Mouse (Mus musculus) kidney, adult 2 months (tissue): ENCODE measurements at regions not wholly inside any gene's neighbourhood (a gene's known extent, or its start where the extent isn't known, plus 50 kb on each side); places are given as distances from the start of the nearest gene placed in this dataset.

Source experiments
- DNase-seq: peaks from one replicate; pipeline ENCODE4 v3.0.0; 2021
- H3K27ac ChIP-seq: fragments of 200-500 bp; 2 replicates; pipeline ENCODE4 v1.5.1; 2012; ENCODE audit warnings: low read depth, low read length, control low read depth, inconsistent platforms; ENCODE audit not compliant: insufficient read depth
- H3K27me3 ChIP-seq: fragments of 200-500 bp; replicated peaks from 2 replicates; pipeline ENCODE4 v1.6.1; 2012; ENCODE audit warnings: mild to moderate bottlenecking, moderate library complexity, low read length, inconsistent platforms; ENCODE audit not compliant: control insufficient read depth, insufficient read depth
- H3K36me3 ChIP-seq: fragments of 200-500 bp; 2 replicates; pipeline ENCODE4 v1.6.1; 2012; ENCODE audit warnings: mild to moderate bottlenecking, moderate library complexity, low read length, inconsistent platforms; ENCODE audit not compliant: control insufficient read depth, insufficient read depth
- H3K4me1 ChIP-seq: fragments of 200-500 bp; 2 replicates; pipeline ENCODE4 v1.6.1; 2011; ENCODE audit warnings: low read length; ENCODE audit not compliant: control insufficient read depth, insufficient read depth
- H3K4me3 ChIP-seq: fragments of 200-500 bp; 2 replicates; pipeline ENCODE4 v1.5.1; 2011; ENCODE audit warnings: mild to moderate bottlenecking, low read depth, low read length, control low read depth; ENCODE audit not compliant: insufficient read depth
- CTCF ChIP-seq: fragments of 200-500 bp; conservative IDR thresholded peaks from 2 replicates; pipeline ENCODE4 v1.5.1; 2011; ENCODE audit warnings: low read depth, mild to moderate bottlenecking, control low read depth, low read length, moderate library complexity, mixed read lengths; ENCODE audit not compliant: insufficient read depth, insufficient read length
- POLR2A ChIP-seq: fragments of 200-500 bp; IDR thresholded peaks from one replicate; pipeline ENCODE4 v1.6.1; 2011; ENCODE audit warnings: low read depth, low read length, control low read depth
- WGBS: fragments of 180-500 bp; shearing (Covaris S2); methylation state at CpG from one replicate; pipeline ENCODE4 v1.1.7; 2018; 5-methylcytosine and 5-hydroxymethylcytosine counted together

- Histone ChIP-seq H3K27ac (no peak overlapping the region), H3K27me3 (no peaks in the 10 kb centered on the region), H3K4me1 (no peaks in the 10 kb centered on the region), H3K4me3 (no peak overlapping the region), H3K36me3 (no peaks in the 10 kb centered on the region)
- TF ChIP-seq POLR2A (no peak), CTCF (no peak)
- WGBS: 68% methylated on average over 2 of the region's 2 CpGs
- DNase-seq: no peak
These were observed 126.0 kb upstream of the Sash1 start for GRCm38 (mm10) chr10:9011906-9012305.

- H3K27ac ChIP-seq: no peak overlapping the region
- TF ChIP-seq CTCF (no peak), POLR2A (no peak)
- no peaks in the 10 kb centered on the region for H3K27me3 ChIP-seq
- H3K4me3 ChIP-seq: no peak overlapping the region
- peak; percentile 74 for DNase-seq
- no peaks in the 10 kb centered on the region for H3K4me1 ChIP-seq
- no peaks in the 10 kb centered on the region for H3K36me3 ChIP-seq
- 63% methylated on average over 13 of the region's 13 CpGs for WGBS
These were observed 124.3 kb upstream of the Sash1 start for GRCm38 (mm10) chr10:9010191-9010590.

GRCm38 (mm10) chr10:9005140-9005909, 119.5 kb upstream of the Sash1 start:
- H3K4me1 ChIP-seq: no peaks in the 10 kb centered on the region
- no peak overlapping the region for H3K27ac ChIP-seq
- DNase-seq: no peak
- no peaks in the 10 kb centered on the region for H3K36me3 ChIP-seq
- no peak overlapping the region for H3K4me3 ChIP-seq
- 51% methylated on average over 10 of the region's 10 CpGs for WGBS
- no peak for TF ChIP-seq POLR2A
- no peak for TF ChIP-seq CTCF
- no peaks in the 10 kb centered on the region for H3K27me3 ChIP-seq

- WGBS: 63% methylated on average over 5 of the region's 5 CpGs
These were observed 116.4 kb upstream of the Sash1 start for GRCm38 (mm10) chr10:9002261-9002660.

GRCm38 (mm10) chr10:8998758-8999398, 113.0 kb upstream of the Sash1 start:
- TF ChIP-seq POLR2A (no peak), CTCF (no peak)
- H3K36me3 ChIP-seq: no peaks in the 10 kb centered on the region
- no peaks in the 10 kb centered on the region for H3K27me3 ChIP-seq
- no peak for DNase-seq
- no peak overlapping the region for H3K27ac ChIP-seq
- H3K4me1 ChIP-seq: no peaks in the 10 kb centered on the region
- no peak overlapping the region for H3K4me3 ChIP-seq
- WGBS: 58% methylated on average over 5 of the region's 5 CpGs

More at GRCm38 (mm10) chr10:9002261-9002660, 116.4 kb upstream of the Sash1 start:
- Histone ChIP-seq H3K27ac (no peak overlapping the region), H3K36me3 (no peaks in the 10 kb centered on the region), H3K27me3 (no peaks in the 10 kb centered on the region), H3K4me1 (no peaks in the 10 kb centered on the region), H3K4me3 (no peak overlapping the region)
- DNase-seq: no peak
- TF ChIP-seq POLR2A (no peak), CTCF (no peak)

GRCm38 (mm10) chr10:8998356-8998755, 112.5 kb upstream of the Sash1 start:
- 79% methylated on average over 2 of the region's 2 CpGs for WGBS
- DNase-seq: no peak
- H3K27me3 ChIP-seq: no peaks in the 10 kb centered on the region

GRCm38 (mm10) chr10:8995097-8995496, 109.2 kb upstream of the Sash1 start:
- 43% methylated on average over 3 of the region's 3 CpGs for WGBS
- no peak for DNase-seq
- H3K36me3 ChIP-seq: no peaks in the 10 kb centered on the region
- no peaks in the 10 kb centered on the region for H3K27me3 ChIP-seq
- no peaks in the 10 kb centered on the region for H3K4me1 ChIP-seq
- H3K4me3 ChIP-seq: no peak overlapping the region
- TF ChIP-seq POLR2A (no peak), CTCF (no peak)
- H3K27ac ChIP-seq: no peak overlapping the region

More at GRCm38 (mm10) chr10:8998356-8998755, 112.5 kb upstream of the Sash1 start:
- Histone ChIP-seq H3K27ac (no peak overlapping the region), H3K36me3 (no peaks in the 10 kb centered on the region), H3K4me3 (no peak overlapping the region), H3K4me1 (no peaks in the 10 kb centered on the region)
- TF ChIP-seq CTCF (no peak), POLR2A (no peak)
